Mouse (Mus musculus) liver, embryonic 14.5 days (tissue): ENCODE measurements around the gene Slc35e2. TPM values are rescaled to one million over a fixed set of nuclear protein-coding genes. Genes with fewer than 3 reads are reported as not detected.

ENCODE experiments used
- ATAC-seq: fragments of 200-750 bp; cut with Nextera tagmentation; 2 replicates; pipeline ENCODE4 v1.8.0; 2017; ENCODE audit warnings: moderate number of reproducible peaks, mild to moderate bottlenecking, moderate library complexity; ENCODE audit not compliant: insufficient read depth
- DNase-seq, 3 experiments: peaks; one replicate each; pipeline ENCODE4 v3.0.0-alpha.2; 2012 to 2013; ENCODE audit warnings: low read depth in 3 of 3, low spot score in 3 of 3
- H3K27ac ChIP-seq: fragments of 300-500 bp; sonication (generic); 2 replicates; pipeline ENCODE4 v1.5.1; 2014; ENCODE audit warnings: moderate library complexity, mild to moderate bottlenecking, control low read depth, inconsistent platforms
- H3K27me3 ChIP-seq: fragments of 300-500 bp; sonication (generic); 2 replicates; pipeline ENCODE4 v1.6.1; 2014; ENCODE audit warnings: mild to moderate bottlenecking, low read length, moderate library complexity; ENCODE audit not compliant: control insufficient read depth, insufficient read depth
- H3K36me3 ChIP-seq: fragments of 300-500 bp; sonication (generic); replicated peaks from 2 replicates; pipeline ENCODE4 v1.6.1; 2014; ENCODE audit warnings: low read depth; ENCODE audit not compliant: control insufficient read depth, insufficient read depth
- H3K4me1 ChIP-seq, 2 experiments: fragments of 200-500 bp in 1 of 2; fragments of 300-500 bp in 1 of 2; sonication (generic) in 1 of 2; replicated peaks; 2 replicates each; pipeline ENCODE4 v1.6.1; 2012 to 2014; ENCODE audit warnings: antibody characterized with exemption in 1 of 2, inconsistent platforms in 1 of 2, low read length in 1 of 2; ENCODE audit not compliant: control insufficient read depth in 2 of 2, insufficient read depth in 2 of 2
- H3K4me2 ChIP-seq: fragments of 300-500 bp; sonication (generic); 2 replicates; pipeline ENCODE4 v1.6.1; 2014; ENCODE audit warnings: low read depth, mild to moderate bottlenecking, control low read depth, moderate library complexity
- H3K4me3 ChIP-seq, 2 experiments: fragments of 200-500 bp in 1 of 2; fragments of 300-500 bp in 1 of 2; sonication (generic) in 1 of 2; 2 replicates each; pipeline ENCODE4 v1.5.1; 2012 to 2014; ENCODE audit warnings: low read depth in 2 of 2, low read length in 2 of 2, mild to moderate bottlenecking in 2 of 2, control low read depth in 1 of 2, inconsistent platforms in 1 of 2, moderate library complexity in 1 of 2; ENCODE audit not compliant: insufficient read depth in 1 of 2
- H3K9ac ChIP-seq: fragments of 300-500 bp; sonication (generic); replicated peaks from 2 replicates; pipeline ENCODE4 v1.6.1; 2014; ENCODE audit warnings: mild to moderate bottlenecking, control low read depth, moderate library complexity
- H3K9me3 ChIP-seq: fragments of 300-500 bp; sonication (generic); 2 replicates; pipeline ENCODE4 v1.6.1; 2016; ENCODE audit warnings: low read length, mixed read lengths; ENCODE audit not compliant: control insufficient read depth
- CTCF ChIP-seq: IDR thresholded peaks from 2 replicates; pipeline ENCODE4 v1.5.1; 2016; ENCODE audit warnings: antibody characterized with exemption, low read depth, control low read depth
- EP300 ChIP-seq: IDR thresholded peaks from 2 replicates; pipeline ENCODE4 v1.6.1; 2016; ENCODE audit warnings: antibody characterized with exemption, low read depth
- WGBS: fragments of 180-500 bp; shearing (Covaris S2); extraction: QIAGEN DNeasy Blood & Tissue Kit; methylation state at CpG from one replicate; pipeline ENCODE4 v1.1.7; 2014; ENCODE audit not compliant: insufficient replicate concordance; 5-methylcytosine and 5-hydroxymethylcytosine counted together
- polyA plus RNA-seq, 2 experiments: library from polyadenylated mRNA; depleted of rRNA in 1 of 2; stranded (reverse) in 1 of 2; unstranded in 1 of 2; fragments of >200 nt; fragmentation: Nextera tagmentation in 1 of 2; extraction: Ambion mirVana in 1 of 2; gene quantifications; 2 replicates each; pipeline versions ENCODE4 v1.2.1 to v1.2.3; 2012 to 2014

Slc35e2 gene
- polyA plus RNA-seq, 2 experiments: 4.1 to 6.7 TPM

DNA sequence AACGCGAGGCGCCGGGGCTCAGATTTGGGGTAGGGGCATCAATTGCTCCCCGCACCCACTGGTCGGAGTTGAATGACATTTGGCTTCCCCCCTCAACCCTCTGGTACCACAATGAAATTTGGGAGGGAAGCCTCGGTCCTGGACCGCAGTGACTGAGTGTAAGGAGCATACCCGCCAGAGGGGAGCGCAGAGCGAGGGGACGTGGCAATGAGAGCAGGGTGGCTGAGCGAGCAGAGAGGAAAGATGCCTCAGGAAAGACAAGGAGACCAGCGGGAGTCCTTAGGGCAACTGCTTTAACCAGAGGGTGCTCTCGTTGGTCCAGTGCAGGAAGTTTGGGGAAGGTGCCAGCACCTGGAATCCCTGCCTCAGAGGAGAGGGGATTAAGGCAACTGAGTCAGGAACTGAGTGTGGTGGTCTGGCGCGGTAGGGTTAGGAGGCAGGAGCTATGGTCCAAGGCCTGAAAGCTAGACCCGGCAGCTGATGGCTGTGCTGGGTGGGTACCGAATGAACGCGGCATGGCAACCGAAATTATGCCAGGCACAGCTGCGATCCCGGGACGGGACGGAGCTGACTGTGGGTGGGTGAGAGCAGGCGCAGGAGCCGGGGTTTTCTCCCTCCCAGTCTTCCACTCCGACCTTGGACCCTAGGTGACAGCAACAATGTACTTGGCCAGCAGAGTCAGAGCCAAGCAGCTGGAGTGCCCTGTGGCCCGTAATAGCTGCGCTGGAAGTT, 52.4 kb downstream of the Slc35e2 start:
- ATAC-seq: no peak
- H3K9ac ChIP-seq: no peak overlapping the region
- TF ChIP-seq EP300 (no peak), CTCF (0 out of 2 replicates have a peak, but pooled peaks have one; percentile 20)

DNA sequence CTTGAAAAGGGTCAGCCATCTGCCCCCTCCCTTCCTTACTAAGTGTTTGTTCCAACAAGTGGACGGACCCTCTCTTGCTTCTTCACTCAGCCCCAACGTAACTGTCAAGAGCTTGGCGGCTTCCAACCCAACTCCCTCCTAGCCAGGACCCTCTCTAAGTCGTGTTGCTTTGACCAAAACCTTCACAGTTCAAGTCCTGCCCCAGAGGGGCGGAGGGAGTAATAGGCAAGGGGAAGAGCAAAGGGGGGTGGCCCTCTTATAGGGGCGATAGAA, 52.9 kb downstream of the Slc35e2 start:
- no peak for TF ChIP-seq EP300
- no peak for TF ChIP-seq CTCF
- Histone ChIP-seq H3K9ac (no peak overlapping the region), H3K4me2 (peak overlapping the region; percentile 59), H3K4me3 (peak overlapping the region in 1 of 2 experiments; percentile 35; a peak in 2 of 4 replicates), H3K27me3 (peaks cover 39% of the 10 kb centered on the region), H3K27ac (no peak overlapping the region), H3K36me3 (peaks cover 13% of the 10 kb centered on the region), H3K4me1 (no peaks in the 10 kb centered on the region), H3K9me3 (no peaks in the 10 kb centered on the region)
- WGBS: 1% methylated on average over 6 of the region's 6 CpGs
- DNase-seq (no peak), ATAC-seq (no peak)

More for the DNA sequence above, 52.4 kb downstream of the Slc35e2 start:
- Histone ChIP-seq H3K4me1 (no peaks in the 10 kb centered on the region), H3K4me2 (no peak overlapping the region; the same call in none of the 2 replicates), H3K27ac (no peak overlapping the region), H3K36me3 (peaks cover 18% of the 10 kb centered on the region), H3K27me3 (peaks cover 39% of the 10 kb centered on the region), H3K9me3 (no peaks in the 10 kb centered on the region), H3K4me3 (no peak overlapping the region; a peak in 1 of 4 replicates)
- no peak for DNase-seq
- WGBS: 3% methylated on average over 31 of the region's 31 CpGs

DNA sequence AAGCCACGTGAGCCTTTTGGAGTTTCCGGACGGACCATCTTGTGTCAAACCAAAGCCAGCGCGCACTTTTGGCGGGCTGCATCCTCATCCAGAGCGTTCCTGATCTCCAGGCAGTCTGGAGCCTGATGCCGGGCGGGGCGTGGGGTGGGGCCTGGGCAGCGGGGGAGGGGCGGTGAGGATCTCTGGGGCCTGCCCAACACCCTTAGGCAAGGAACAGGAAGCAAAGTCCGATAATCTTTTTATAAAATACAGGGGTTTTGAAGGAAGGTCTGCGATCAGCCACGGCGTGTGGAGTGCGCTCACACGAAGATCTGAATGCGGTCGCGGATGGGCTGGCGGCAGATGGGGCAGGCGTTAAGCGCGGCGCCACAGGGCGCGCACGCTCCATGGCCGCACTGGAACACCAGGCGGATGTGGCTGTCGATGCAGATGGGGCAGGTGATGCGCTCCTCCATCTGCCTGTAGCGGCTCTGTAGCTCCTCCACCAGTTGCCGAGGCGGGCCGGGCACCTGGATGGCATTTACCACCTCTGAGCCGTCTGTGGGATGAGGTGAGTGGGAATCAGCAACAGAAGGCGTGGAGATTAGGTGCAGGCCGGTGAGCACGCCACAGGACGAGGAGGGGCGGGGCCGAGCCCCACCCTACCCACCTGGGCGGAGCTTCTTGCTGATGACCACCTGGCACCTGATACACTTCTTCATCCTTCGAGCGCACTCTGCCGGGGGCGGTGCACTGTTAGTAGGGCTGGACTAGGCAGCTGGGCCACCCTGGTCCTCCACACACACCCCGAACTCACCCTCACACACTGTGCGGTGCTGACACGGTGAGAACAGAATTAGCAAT, 53.5 kb downstream of the Slc35e2 start:
- ATAC-seq (peak; percentile 19; the same call in 1 of the 2 replicates), DNase-seq (no peak)
- H3K4me1 ChIP-seq: no peaks in the 10 kb centered on the region
- no peak overlapping the region for H3K27ac ChIP-seq
- H3K4me3 ChIP-seq: peak overlapping the region; percentile 27 to 35
- H3K9ac ChIP-seq: no peak overlapping the region
- 5% methylated on average over 52 of the region's 52 CpGs for WGBS
- peaks cover 7% of the 10 kb centered on the region for H3K36me3 ChIP-seq
- H3K4me2 ChIP-seq: peak overlapping the region; percentile 59
- no peaks in the 10 kb centered on the region for H3K9me3 ChIP-seq
- no peak for TF ChIP-seq CTCF
- no peak for TF ChIP-seq EP300
- peaks cover 39% of the 10 kb centered on the region for H3K27me3 ChIP-seq

DNA sequence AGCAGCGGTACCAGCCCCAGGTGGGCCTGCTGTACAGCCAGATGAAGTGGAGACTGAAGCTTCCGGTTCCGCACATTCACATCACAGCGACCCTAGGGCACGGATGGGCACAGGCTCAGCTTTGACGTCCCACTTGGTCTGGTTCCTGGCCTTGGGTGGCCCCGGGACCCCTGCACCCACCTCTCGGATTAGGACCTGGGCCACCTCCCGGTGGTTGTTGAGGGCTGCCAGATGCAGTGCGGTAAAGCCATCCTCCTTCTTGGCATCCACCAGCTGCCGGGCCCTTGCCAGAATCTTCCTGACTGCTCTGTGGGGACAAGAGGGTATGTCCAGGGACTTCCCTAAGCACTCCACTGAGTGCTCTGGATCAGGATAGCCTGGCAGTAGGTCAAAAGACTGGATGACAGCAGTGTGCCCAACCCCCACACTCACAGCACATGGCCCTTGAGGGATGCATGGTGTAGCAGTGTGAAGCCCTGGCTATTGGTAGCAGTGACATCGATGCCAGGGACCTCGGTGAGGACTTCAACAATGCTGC, 55.1 kb downstream of the Slc35e2 start:
- DNase-seq (no peak), ATAC-seq (no peak)
- no peaks in the 10 kb centered on the region for H3K9me3 ChIP-seq
- 82% methylated on average over 13 of the region's 13 CpGs for WGBS
- H3K27me3 ChIP-seq: peaks cover 39% of the 10 kb centered on the region
- TF ChIP-seq CTCF (no peak), EP300 (no peak)
- no peak overlapping the region for H3K27ac ChIP-seq
- H3K4me2 ChIP-seq: no peak overlapping the region
- no peaks in the 10 kb centered on the region for H3K36me3 ChIP-seq
- no peaks in the 10 kb centered on the region for H3K4me1 ChIP-seq
- no peak overlapping the region for H3K9ac ChIP-seq
- no peak overlapping the region for H3K4me3 ChIP-seq

DNA sequence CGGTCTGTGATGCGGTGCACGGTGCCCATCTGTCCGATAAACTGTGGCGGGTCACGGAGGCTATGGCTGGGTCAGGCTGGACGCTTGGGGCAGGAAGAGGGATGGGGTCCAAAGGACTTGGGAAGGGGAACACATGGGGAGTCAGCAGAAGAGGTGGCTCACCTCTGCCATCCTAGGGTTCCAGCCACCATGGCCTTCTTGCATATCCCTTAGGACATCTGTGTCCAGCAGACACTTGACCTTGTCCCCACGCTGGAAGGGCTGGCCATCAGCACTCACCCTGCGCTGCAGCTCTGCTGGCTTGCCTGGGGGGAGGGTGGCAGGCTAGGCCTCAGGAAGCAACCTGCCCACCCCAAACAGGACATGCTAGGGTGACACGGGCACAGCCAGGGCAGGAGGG, 57.7 kb downstream of the Slc35e2 start:
- Histone ChIP-seq H3K4me1 (no peaks in the 10 kb centered on the region), H3K9me3 (no peaks in the 10 kb centered on the region), H3K36me3 (no peaks in the 10 kb centered on the region), H3K4me2 (no peak overlapping the region), H3K9ac (no peak overlapping the region), H3K27ac (no peak overlapping the region), H3K27me3 (peaks cover 13% of the 10 kb centered on the region), H3K4me3 (no peak overlapping the region)
- no peak for DNase-seq
- WGBS: 79% methylated on average over 10 of the region's 10 CpGs
- ATAC-seq: no peak
- TF ChIP-seq CTCF (no peak), EP300 (no peak)
